Mouse (Mus musculus) bone marrow macrophage, adult 2 months (primary cell): ENCODE data around the gene Taf5. TPM values are rescaled to one million over a fixed set of nuclear protein-coding genes. Genes with fewer than 3 reads are reported as not detected.

Experiments
- H3K27ac ChIP-seq: 2 replicates; pipeline ENCODE4 v1.5.1; 2012; ENCODE audit warnings: low read depth, low read length; ENCODE audit not compliant: insufficient read depth
- H3K4me1 ChIP-seq: 2 replicates; pipeline ENCODE4 v1.6.1; 2012; ENCODE audit warnings: low read length; ENCODE audit not compliant: control insufficient read depth, insufficient read depth
- H3K4me3 ChIP-seq: 2 replicates; pipeline ENCODE4 v1.5.1; 2012; ENCODE audit warnings: mild to moderate bottlenecking, low read length, moderate library complexity; ENCODE audit not compliant: insufficient read depth
- CTCF ChIP-seq: IDR thresholded peaks from 2 replicates; pipeline ENCODE4 v1.5.1; 2012; ENCODE audit warnings: low read depth, mild to moderate bottlenecking, low read length, moderate library complexity
- POLR2A ChIP-seq: IDR thresholded peaks from 2 replicates; pipeline ENCODE4 v1.6.1; 2012; ENCODE audit warnings: mild to moderate bottlenecking, low read depth, low read length, borderline replicate concordance
- polyA plus RNA-seq: library from polyadenylated mRNA; stranded (reverse); fragments of >200 nt; gene quantifications from 2 replicates; pipeline ENCODE4 v1.2.4, GENCODE M21; 2012; ENCODE audit not compliant: missing spikeins, insufficient read depth, insufficient read length

Gene Taf5
- polyA plus RNA-seq, 1 experiment, result 4.9 TPM

- H3K4me3 ChIP-seq, result no peak overlapping the region
- TF ChIP-seq CTCF, result no peak
- TF ChIP-seq POLR2A, result no peak
- peaks cover 15% of the 10 kb centered on the region for H3K4me1 ChIP-seq
- peak overlapping the region; percentile 6; the same call in 1 of the 2 replicates for H3K27ac ChIP-seq
These were observed 32.6 kb upstream of the Taf5 start for GRCm38 (mm10) chr19:47034916-47035315.

DNA sequence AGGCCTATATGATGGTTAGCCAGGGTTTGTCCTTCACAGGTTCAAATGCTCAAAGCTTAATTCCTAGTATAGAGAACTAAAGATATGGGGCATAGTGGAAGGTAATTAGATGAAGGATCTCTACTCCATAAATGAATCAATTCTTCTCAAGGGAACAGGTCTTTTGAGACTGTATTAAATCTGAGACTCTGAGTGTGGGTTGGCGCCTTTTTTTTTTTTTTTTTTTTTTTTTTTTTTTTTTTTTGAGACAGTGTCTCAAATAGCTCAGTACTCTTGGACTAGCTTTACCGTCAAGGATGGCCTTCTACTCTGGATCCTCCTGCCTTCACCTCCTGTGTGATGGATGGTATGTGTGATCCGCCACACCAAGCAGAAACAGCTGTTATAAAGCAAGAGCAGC lies 30.9 kb upstream of the Taf5 start:
- Histone ChIP-seq H3K4me1 (peaks cover 15% of the 10 kb centered on the region), H3K27ac (no peak overlapping the region), H3K4me3 (no peak overlapping the region)
- no peak for TF ChIP-seq CTCF
- TF ChIP-seq POLR2A, result no peak

DNA sequence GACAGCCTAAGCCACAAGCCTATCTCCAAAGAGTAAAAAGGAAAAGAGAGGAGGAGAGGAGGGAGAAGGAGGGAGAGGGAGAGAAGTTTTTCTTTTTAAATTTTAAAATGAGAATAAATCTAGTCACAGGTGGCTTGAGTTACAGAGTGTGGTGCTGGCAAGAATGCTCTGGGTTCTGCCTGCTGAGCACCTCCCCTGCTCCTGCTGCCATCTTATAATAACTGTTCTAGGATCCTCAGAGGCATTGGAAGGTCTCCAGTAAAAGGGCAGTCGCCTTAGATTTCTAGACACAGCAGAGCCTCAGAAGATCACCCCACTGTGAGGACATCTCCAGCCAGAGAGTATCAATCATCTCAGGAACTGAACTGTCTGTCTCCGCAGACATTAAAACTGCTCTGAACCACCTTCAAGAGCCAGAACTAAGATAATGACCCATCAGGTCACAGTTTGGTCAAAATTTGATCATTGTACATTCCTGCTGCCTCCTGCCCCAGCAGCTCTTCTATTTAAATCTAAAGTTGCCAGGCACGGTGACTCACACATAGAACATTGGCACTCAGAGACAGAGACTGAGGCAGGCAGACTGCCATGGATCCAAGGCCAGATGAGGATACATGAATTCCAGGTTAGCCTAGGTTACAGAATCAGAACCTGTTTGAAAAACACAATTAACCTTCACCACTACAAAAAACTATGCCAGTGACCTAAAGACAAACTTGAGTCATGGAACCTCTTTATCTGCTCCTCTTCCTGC lies 26.6 kb upstream of the Taf5 start:
- 0 out of 2 replicates have a peak, but pooled peaks cover 4% of the 10 kb centered on the region for H3K4me1 ChIP-seq
- no peak overlapping the region for H3K27ac ChIP-seq
- no peak overlapping the region for H3K4me3 ChIP-seq
- TF ChIP-seq POLR2A (no peak), CTCF (no peak)

DNA sequence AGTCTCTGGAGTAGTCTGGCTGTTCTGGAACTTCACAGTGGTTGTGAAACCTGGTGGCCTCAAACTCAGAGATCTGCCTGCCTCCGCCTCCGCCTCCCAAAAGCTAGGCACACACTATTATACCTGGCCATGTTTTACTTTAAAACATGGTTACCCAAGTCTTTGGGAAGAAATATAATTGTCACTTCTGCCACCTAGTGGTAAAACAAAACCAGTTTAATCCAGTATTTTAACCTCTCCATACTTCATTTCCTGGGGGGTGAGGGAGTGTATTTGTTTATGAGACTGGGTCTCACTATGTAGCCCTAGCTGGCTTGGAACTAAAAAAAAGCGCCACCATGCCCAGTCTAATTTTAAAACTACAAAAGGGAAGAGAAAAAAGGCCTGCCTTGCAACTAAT lies 23.9 kb upstream of the Taf5 start:
- H3K27ac ChIP-seq, result 0 out of 2 replicates have a peak overlapping the region, but pooled peaks have one; percentile 4
- peak; percentile 39; the same call in 1 of the 2 replicates for TF ChIP-seq CTCF
- no peak for TF ChIP-seq POLR2A
- 0 out of 2 replicates have a peak, but pooled peaks cover 4% of the 10 kb centered on the region for H3K4me1 ChIP-seq
- no peak overlapping the region for H3K4me3 ChIP-seq

GRCm38 (mm10) chr19:47046343-47046742 lies 21.2 kb upstream of the Taf5 start:
- no peak for TF ChIP-seq CTCF
- TF ChIP-seq POLR2A, result no peak
- no peak overlapping the region for H3K4me3 ChIP-seq
- peaks cover 11% of the 10 kb centered on the region; the same call in 1 of the 2 replicates for H3K4me1 ChIP-seq
- H3K27ac ChIP-seq, result no peak overlapping the region

- Histone ChIP-seq H3K27ac (no peak overlapping the region), H3K4me1 (peaks cover 11% of the 10 kb centered on the region; the same call in 1 of the 2 replicates), H3K4me3 (no peak overlapping the region)
- TF ChIP-seq POLR2A (no peak), CTCF (no peak)
These were observed 20.2 kb upstream of the Taf5 start for GRCm38 (mm10) chr19:47047236-47047833.

GRCm38 (mm10) chr19:47049061-47049460 lies 18.5 kb upstream of the Taf5 start:
- H3K4me1 ChIP-seq, result peaks cover 8% of the 10 kb centered on the region; the same call in 1 of the 2 replicates
- H3K4me3 ChIP-seq, result no peak overlapping the region
- H3K27ac ChIP-seq, result no peak overlapping the region
- no peak for TF ChIP-seq CTCF
- no peak for TF ChIP-seq POLR2A

DNA sequence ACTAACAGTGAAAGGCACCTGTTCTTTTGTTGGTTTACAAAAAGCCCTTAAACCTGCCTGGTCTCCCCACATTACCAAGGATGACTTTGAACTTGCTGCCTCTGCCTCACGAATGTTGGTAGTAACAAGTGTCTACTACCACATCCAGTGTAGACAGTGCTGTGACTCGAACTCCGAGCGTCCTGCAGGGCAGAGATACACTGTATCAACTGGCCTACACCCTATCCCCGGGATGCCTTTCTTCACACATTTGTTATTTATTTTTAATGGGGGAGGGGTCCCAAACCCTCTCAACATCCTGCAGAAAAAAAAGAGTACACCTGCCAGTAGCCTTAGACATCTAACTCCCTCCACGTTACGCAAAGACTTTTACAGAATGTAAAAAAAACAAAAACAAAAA lies 17.7 kb upstream of the Taf5 start:
- Histone ChIP-seq H3K27ac (no peak overlapping the region), H3K4me3 (peak overlapping the region; percentile 90), H3K4me1 (peaks cover 7% of the 10 kb centered on the region; the same call in 1 of the 2 replicates)
- TF ChIP-seq POLR2A, result no peak
- TF ChIP-seq CTCF, result no peak

- H3K27ac ChIP-seq, result peak within 1 kb of the TSS; percentile 35
- H3K4me3 ChIP-seq, result peak within 1 kb of the TSS; percentile 90
- peaks cover 7% of the 10 kb centered on the region; the same call in 1 of the 2 replicates for H3K4me1 ChIP-seq
- TF ChIP-seq POLR2A (no peak), CTCF (no peak)
These were observed 17.1 kb upstream of the Taf5 start, which contains the start of gene Pcgf6 for GRCm38 (mm10) chr19:47050271-47051032. TSS of gene Pcgf6 (minus strand) at chr19:47050906.
